Mouse (Mus musculus) heart, postnatal 25 days (tissue): Measurements from ENCODE around the gene 1810010H24Rik. TPM values are rescaled to one million over a fixed set of nuclear protein-coding genes. Genes with fewer than 3 reads are reported as not detected.
"Not testable (repeated sequence)": the region's sequence is repeated elsewhere in the genome, so short reads cannot be mapped to it uniquely, and the experiment has no call there.

Source experiments
- DNase-seq: peaks from one replicate; pipeline ENCODE4 v3.0.0; 2022; ENCODE audit warnings: low spot score
- intact Hi-C: fragments of 180-260 bp; cut with DNase I; formaldehyde crosslinking; loops from one replicate; pipeline ENCODE4 v1.15.1; 2025
- total RNA-seq, 2 experiments: library from RNA; stranded (reverse); gene quantifications; 2 replicates each; pipeline ENCODE4 v1.2.3; 2021

The 1810010H24Rik gene
- total RNA-seq, 2 experiments from 2014 or later = 2.3 TPM

- intact Hi-C loops = no loop called here
- no peak for DNase-seq
Measured at GRCm38 (mm10) chr11:107034085-107034810, 8.8 kb downstream of the 1810010H24Rik start.

GRCm38 (mm10) chr11:107039417-107039816 lies 13.9 kb downstream of the 1810010H24Rik start:
- no peak for DNase-seq
- intact Hi-C loops = no loop called here

GRCm38 (mm10) chr11:107041396-107041795 lies 15.9 kb downstream of the 1810010H24Rik start:
- intact Hi-C loops = loop anchor here (5.0 kb wide), 1 partner anchor 189 kb away; no protein-coding TSS in a partner anchor
- DNase-seq = no peak

GRCm38 (mm10) chr11:107043361-107043760 lies 17.9 kb downstream of the 1810010H24Rik start:
- no peak for DNase-seq
- intact Hi-C loops = loop anchor here (5.0 kb wide), 1 partner anchor 191 kb away; no protein-coding TSS in a partner anchor

GRCm38 (mm10) chr11:107044321-107044720 lies 18.8 kb downstream of the 1810010H24Rik start:
- intact Hi-C loops = loop anchor here (5.0 kb wide), 1 partner anchor 192 kb away; no protein-coding TSS in a partner anchor
- DNase-seq = peak; percentile 14

GRCm38 (mm10) chr11:107045546-107045945 lies 20.1 kb downstream of the 1810010H24Rik start:
- intact Hi-C loops = no loop called here

GRCm38 (mm10) chr11:107046766-107047620 lies 21.5 kb downstream of the 1810010H24Rik start:
- intact Hi-C loops = no loop called here
- no peak for DNase-seq

More at GRCm38 (mm10) chr11:107045546-107045945, 20.1 kb downstream of the 1810010H24Rik start:
- DNase-seq = no peak

GRCm38 (mm10) chr11:107054870-107055269 lies 29.4 kb downstream of the 1810010H24Rik start:
- intact Hi-C loops = no loop called here
- DNase-seq = no peak

- DNase-seq = no peak
- intact Hi-C loops = no loop called here
Measured at GRCm38 (mm10) chr11:107057391-107057790, 31.9 kb downstream of the 1810010H24Rik start.

GRCm38 (mm10) chr11:107059634-107060033 lies 34.2 kb downstream of the 1810010H24Rik start:
- DNase-seq, intact Hi-C loops: not testable (repeated sequence)

GRCm38 (mm10) chr11:107060941-107061340 lies 35.5 kb downstream of the 1810010H24Rik start:
- DNase-seq = no peak
- intact Hi-C loops = no loop called here

- DNase-seq = no peak
- intact Hi-C loops = no loop called here
Measured at GRCm38 (mm10) chr11:107063067-107063466, 37.6 kb downstream of the 1810010H24Rik start.

GRCm38 (mm10) chr11:107064590-107064989 lies 39.1 kb downstream of the 1810010H24Rik start:
- DNase-seq = no peak
- intact Hi-C loops = no loop called here

- no peak for DNase-seq
- intact Hi-C loops = no loop called here
Measured at GRCm38 (mm10) chr11:107065216-107065785, 39.8 kb downstream of the 1810010H24Rik start.

Other genes with a start within 250 kb of the 1810010H24Rik start
- gene Polg2, start 246.1 kb upstream of the 1810010H24Rik start, total RNA-seq = 1 to 10 TPM; 4.2 to 4.9 TPM
- gene Ddx5, start 236.5 kb upstream of the 1810010H24Rik start, total RNA-seq = 100 to 1,000 TPM; 310 to 351 TPM
- gene Cep95, start 236.4 kb upstream of the 1810010H24Rik start, total RNA-seq = 1 to 10 TPM; 5.9 to 7.3 TPM
- 10 to 100 TPM; 35.4 to 41.0 TPM for gene Smurf2, start 105.0 kb upstream of the 1810010H24Rik start, total RNA-seq
- 10 to 100 TPM; 69.0 to 75.5 TPM for gene Kpna2, start 26.1 kb upstream of the 1810010H24Rik start, total RNA-seq
- gene Bptf, start 106.4 kb downstream of the 1810010H24Rik start, total RNA-seq = 10 to 100 TPM; 27.1 to 31.8 TPM
- 10 to 100 TPM; 17.4 to 17.7 TPM for gene Nol11, start 163.7 kb downstream of the 1810010H24Rik start, total RNA-seq